Mouse (Mus musculus): Measurements from ENCODE around the gene Mbnl2. TPM values are rescaled to one million over a fixed set of nuclear protein-coding genes. Genes with fewer than 3 reads are reported as not detected.

Gene Mbnl2
- polyA plus RNA-seq, 1 experiment from 2014 or later = 62.1 TPM

GRCm38 (mm10) chr14:120378002-120378401, 102.5 kb downstream of the Mbnl2 start:
- Histone ChIP-seq H3K4me1 (ENCODE audit: control insufficient read depth, insufficient read depth, low read length) (peaks cover 11% of the 10 kb centered on the region), H3K27ac (replicated peaks; ENCODE audit: low read depth, low read length) (no peak overlapping the region)
- no peak for DNase-seq (ENCODE audit: low spot score)

DNA sequence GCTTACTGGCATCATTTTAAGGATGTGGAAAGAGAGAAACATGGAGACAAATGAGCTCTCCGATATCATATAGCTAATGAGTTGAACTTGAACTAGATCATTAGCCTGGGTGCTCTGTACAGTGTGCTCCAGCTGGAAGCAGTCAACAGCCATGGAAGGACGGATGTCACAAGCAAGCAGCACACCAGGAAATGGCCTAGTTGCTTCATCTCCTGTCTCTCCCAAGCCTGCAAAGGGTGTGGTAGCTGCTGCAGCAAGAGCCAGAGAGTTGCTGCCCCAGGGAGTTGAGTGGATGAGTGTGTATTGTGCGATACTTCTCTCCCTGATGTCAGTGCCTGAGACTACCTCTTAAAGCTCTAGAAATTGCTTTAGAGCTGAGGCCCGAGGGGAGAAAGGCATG, 104.2 kb downstream of the Mbnl2 start:
- Histone ChIP-seq H3K4me2 (ENCODE audit: low read depth, severe bottlenecking) (no peak overlapping the region), H3K36me3 (ENCODE audit: control insufficient read depth, insufficient read depth, low read length) (peaks cover 2% of the 10 kb centered on the region; the same call in 1 of the 2 replicates), H3K9me3 (ENCODE audit: control insufficient read depth, low read length) (no peaks in the 10 kb centered on the region), H3K27ac (replicated peaks; ENCODE audit: low read depth, low read length) (no peak overlapping the region), H3K9ac (ENCODE audit: low read length) (no peak overlapping the region), H3K27me3 (ENCODE audit: control insufficient read depth, insufficient read depth, low read length) (no peaks in the 10 kb centered on the region), H3K4me3 (ENCODE audit: low read depth, low read length) (no peak overlapping the region), H3K4me1 (ENCODE audit: control insufficient read depth, insufficient read depth, low read length) (peaks cover 8% of the 10 kb centered on the region)
- DNase-seq (ENCODE audit: low spot score) = no peak
- WGBS = 81% methylated on average over 4 of the region's 4 CpGs
- ATAC-seq (ENCODE audit: insufficient number of reproducible peaks, low FRiP score, low TSS enrichment, low read depth) = no peak

More at GRCm38 (mm10) chr14:120378002-120378401, 102.5 kb downstream of the Mbnl2 start:
- H3K9ac ChIP-seq (ENCODE audit: low read length) = no peak overlapping the region
- ATAC-seq (ENCODE audit: insufficient number of reproducible peaks, low FRiP score, low TSS enrichment, low read depth) = no peak
- no peak overlapping the region for H3K4me3 ChIP-seq (ENCODE audit: low read depth, low read length)
- 49% methylated on average over 8 of the region's 8 CpGs for WGBS
- no peak overlapping the region for H3K4me2 ChIP-seq (ENCODE audit: low read depth, severe bottlenecking)
- peaks cover 2% of the 10 kb centered on the region; the same call in 1 of the 2 replicates for H3K36me3 ChIP-seq (ENCODE audit: control insufficient read depth, insufficient read depth, low read length)
- no peaks in the 10 kb centered on the region for H3K9me3 ChIP-seq (ENCODE audit: control insufficient read depth, low read length)
- H3K27me3 ChIP-seq (ENCODE audit: control insufficient read depth, insufficient read depth, low read length) = no peaks in the 10 kb centered on the region

DNA sequence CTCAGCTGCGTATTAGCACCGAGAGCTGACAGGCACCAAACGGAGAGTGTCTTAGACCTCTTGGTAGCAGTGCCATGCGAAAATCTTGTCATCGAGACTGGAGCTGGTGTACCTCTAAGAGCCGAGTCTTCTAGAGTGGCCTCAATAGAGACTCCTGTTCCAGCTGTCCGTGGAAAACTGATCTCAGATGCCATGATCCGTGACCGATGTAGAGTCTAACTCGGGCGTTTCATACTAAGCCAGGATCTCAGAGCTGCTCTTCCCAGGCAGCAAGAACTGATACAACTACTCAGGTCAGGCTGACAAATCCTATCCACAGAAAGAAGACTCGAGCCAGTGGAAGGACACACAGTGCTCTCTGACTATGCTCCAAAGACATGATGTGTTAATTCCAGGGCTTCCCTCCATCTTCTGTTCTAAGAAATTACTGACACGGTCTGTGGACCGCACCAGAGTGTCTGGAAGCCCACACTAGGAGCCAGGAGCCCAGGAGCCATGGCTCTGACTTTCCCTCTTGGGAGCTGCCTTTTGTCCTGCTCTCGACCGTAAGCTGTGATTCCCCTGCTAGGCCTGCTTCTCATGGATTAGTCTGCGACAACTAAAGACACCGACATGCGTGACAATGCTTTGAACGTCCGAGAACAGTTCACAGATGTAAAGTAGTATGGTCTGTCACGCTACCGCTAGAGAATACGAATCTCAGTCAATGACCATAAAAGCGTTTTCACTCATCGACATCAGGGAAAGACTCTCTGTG, 106.1 kb downstream of the Mbnl2 start:
- H3K9me3 ChIP-seq (ENCODE audit: control insufficient read depth, low read length) = no peaks in the 10 kb centered on the region
- H3K27ac ChIP-seq (replicated peaks; ENCODE audit: low read depth, low read length) = no peak overlapping the region
- no peak overlapping the region for H3K4me3 ChIP-seq (ENCODE audit: low read depth, low read length)
- no peaks in the 10 kb centered on the region for H3K27me3 ChIP-seq (ENCODE audit: control insufficient read depth, insufficient read depth, low read length)
- H3K4me1 ChIP-seq (ENCODE audit: control insufficient read depth, insufficient read depth, low read length) = peaks cover 8% of the 10 kb centered on the region
- 90% methylated on average over 26 of the region's 26 CpGs for WGBS
- H3K36me3 ChIP-seq (ENCODE audit: control insufficient read depth, insufficient read depth, low read length) = peaks cover 2% of the 10 kb centered on the region; the same call in 1 of the 2 replicates
- ATAC-seq (ENCODE audit: insufficient number of reproducible peaks, low FRiP score, low TSS enrichment, low read depth) = no peak
- no peak overlapping the region for H3K9ac ChIP-seq (ENCODE audit: low read length)
- no peak overlapping the region for H3K4me2 ChIP-seq (ENCODE audit: low read depth, severe bottlenecking)
- DNase-seq (ENCODE audit: low spot score) = no peak

DNA sequence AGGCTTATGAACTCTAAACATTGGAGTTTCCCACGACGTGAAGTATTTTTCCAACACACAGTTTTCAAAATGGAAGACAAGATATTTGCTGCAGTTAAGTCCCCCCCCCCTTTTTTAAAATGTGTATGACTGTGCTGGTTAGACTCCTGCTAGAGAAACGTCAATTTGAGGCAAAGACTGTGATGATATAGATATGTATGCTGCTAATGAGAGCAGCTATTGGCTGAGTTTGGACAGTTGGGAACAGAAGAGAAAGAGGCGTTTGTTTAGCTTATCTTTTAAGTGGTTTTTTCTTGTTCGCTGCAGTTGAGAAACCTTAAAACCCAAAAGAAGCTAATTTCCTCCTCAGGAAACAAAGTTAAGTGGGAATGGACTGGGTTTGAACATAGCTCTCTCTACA, 106.7 kb downstream of the Mbnl2 start:
- H3K9me3 ChIP-seq (ENCODE audit: control insufficient read depth, low read length) = no peaks in the 10 kb centered on the region
- no peak overlapping the region for H3K4me3 ChIP-seq (ENCODE audit: low read depth, low read length)
- peaks cover 8% of the 10 kb centered on the region for H3K4me1 ChIP-seq (ENCODE audit: control insufficient read depth, insufficient read depth, low read length)
- 88% methylated on average over 5 of the region's 5 CpGs for WGBS
- peaks cover 2% of the 10 kb centered on the region; the same call in 1 of the 2 replicates for H3K36me3 ChIP-seq (ENCODE audit: control insufficient read depth, insufficient read depth, low read length)
- DNase-seq (ENCODE audit: low spot score) (no peak), ATAC-seq (ENCODE audit: insufficient number of reproducible peaks, low FRiP score, low TSS enrichment, low read depth) (no peak)
- H3K4me2 ChIP-seq (ENCODE audit: low read depth, severe bottlenecking) = no peak overlapping the region
- H3K27ac ChIP-seq (replicated peaks; ENCODE audit: low read depth, low read length) = no peak overlapping the region
- H3K27me3 ChIP-seq (ENCODE audit: control insufficient read depth, insufficient read depth, low read length) = no peaks in the 10 kb centered on the region
- H3K9ac ChIP-seq (ENCODE audit: low read length) = no peak overlapping the region

GRCm38 (mm10) chr14:120383186-120383851, 107.8 kb downstream of the Mbnl2 start:
- Histone ChIP-seq H3K27ac (replicated peaks; ENCODE audit: low read depth, low read length) (no peak overlapping the region), H3K4me3 (ENCODE audit: low read depth, low read length) (no peak overlapping the region), H3K9ac (ENCODE audit: low read length) (no peak overlapping the region), H3K4me2 (ENCODE audit: low read depth, severe bottlenecking) (no peak overlapping the region), H3K9me3 (ENCODE audit: control insufficient read depth, low read length) (no peaks in the 10 kb centered on the region), H3K4me1 (ENCODE audit: control insufficient read depth, insufficient read depth, low read length) (no peaks in the 10 kb centered on the region), H3K27me3 (ENCODE audit: control insufficient read depth, insufficient read depth, low read length) (no peaks in the 10 kb centered on the region), H3K36me3 (ENCODE audit: control insufficient read depth, insufficient read depth, low read length) (peaks cover 2% of the 10 kb centered on the region; the same call in 1 of the 2 replicates)
- no peak for DNase-seq (ENCODE audit: low spot score)
- peak; percentile 39; the same call in 1 of the 2 replicates for ATAC-seq (ENCODE audit: insufficient number of reproducible peaks, low FRiP score, low TSS enrichment, low read depth)
- WGBS = 76% methylated on average over 11 of the region's 11 CpGs

DNA sequence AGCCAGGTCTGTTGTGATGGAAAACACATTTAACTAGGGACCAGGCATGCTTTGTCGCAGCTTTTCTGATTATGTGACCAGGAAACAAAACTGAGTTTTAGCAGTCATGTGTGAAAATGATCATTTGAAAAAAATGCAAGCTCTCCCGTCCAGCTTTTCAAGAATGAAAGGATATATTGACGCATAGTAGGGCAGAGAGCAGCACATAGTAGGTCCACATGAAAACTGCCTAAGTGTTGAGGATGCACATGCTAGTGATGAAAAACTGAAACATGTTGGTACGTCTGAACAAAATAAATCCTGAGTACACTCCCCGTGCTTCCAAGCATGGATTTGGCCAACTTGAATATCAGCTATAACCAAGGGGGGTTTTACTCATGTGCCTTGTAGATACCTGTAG, 109.1 kb downstream of the Mbnl2 start:
- ATAC-seq (ENCODE audit: insufficient number of reproducible peaks, low FRiP score, low TSS enrichment, low read depth) (no peak), DNase-seq (ENCODE audit: low spot score) (no peak)
- H3K4me2 ChIP-seq (ENCODE audit: low read depth, severe bottlenecking) = no peak overlapping the region
- peaks cover 2% of the 10 kb centered on the region; the same call in 1 of the 2 replicates for H3K36me3 ChIP-seq (ENCODE audit: control insufficient read depth, insufficient read depth, low read length)
- H3K4me3 ChIP-seq (ENCODE audit: low read depth, low read length) = no peak overlapping the region
- no peaks in the 10 kb centered on the region for H3K4me1 ChIP-seq (ENCODE audit: control insufficient read depth, insufficient read depth, low read length)
- WGBS = 93% methylated on average over 5 of the region's 5 CpGs
- H3K9me3 ChIP-seq (ENCODE audit: control insufficient read depth, low read length) = no peaks in the 10 kb centered on the region
- no peak overlapping the region for H3K27ac ChIP-seq (replicated peaks; ENCODE audit: low read depth, low read length)
- H3K9ac ChIP-seq (ENCODE audit: low read length) = no peak overlapping the region
- H3K27me3 ChIP-seq (ENCODE audit: control insufficient read depth, insufficient read depth, low read length) = no peaks in the 10 kb centered on the region

DNA sequence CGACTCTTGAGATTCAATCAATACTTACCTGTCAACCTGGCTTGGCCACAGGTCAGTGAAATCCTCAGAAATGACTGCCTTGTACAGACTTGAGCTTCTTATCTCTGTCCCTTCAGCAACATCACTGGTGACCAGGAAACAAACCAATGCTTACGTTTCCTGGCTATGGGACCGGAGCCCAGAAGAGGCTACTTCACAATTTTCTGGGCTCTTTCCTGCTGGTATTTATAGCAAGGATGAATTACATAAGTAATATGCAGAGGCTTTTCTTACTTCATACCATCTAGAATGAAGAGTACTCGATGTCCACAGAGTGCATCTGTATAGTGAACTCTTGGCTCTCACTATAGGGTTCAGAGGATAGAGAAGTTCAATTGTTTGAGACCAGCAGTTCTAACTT, 111.8 kb downstream of the Mbnl2 start:
- Histone ChIP-seq H3K9me3 (ENCODE audit: control insufficient read depth, low read length) (no peaks in the 10 kb centered on the region), H3K4me3 (ENCODE audit: low read depth, low read length) (no peak overlapping the region), H3K4me1 (ENCODE audit: control insufficient read depth, insufficient read depth, low read length) (no peaks in the 10 kb centered on the region), H3K27me3 (ENCODE audit: control insufficient read depth, insufficient read depth, low read length) (no peaks in the 10 kb centered on the region), H3K27ac (replicated peaks; ENCODE audit: low read depth, low read length) (no peak overlapping the region), H3K4me2 (ENCODE audit: low read depth, severe bottlenecking) (no peak overlapping the region), H3K9ac (ENCODE audit: low read length) (no peak overlapping the region), H3K36me3 (ENCODE audit: control insufficient read depth, insufficient read depth, low read length) (peaks cover 8% of the 10 kb centered on the region; the same call in 1 of the 2 replicates)
- DNase-seq (ENCODE audit: low spot score) = no peak
- WGBS = 95% methylated on average over 4 of the region's 4 CpGs
- no peak for ATAC-seq (ENCODE audit: insufficient number of reproducible peaks, low FRiP score, low TSS enrichment, low read depth)

DNA sequence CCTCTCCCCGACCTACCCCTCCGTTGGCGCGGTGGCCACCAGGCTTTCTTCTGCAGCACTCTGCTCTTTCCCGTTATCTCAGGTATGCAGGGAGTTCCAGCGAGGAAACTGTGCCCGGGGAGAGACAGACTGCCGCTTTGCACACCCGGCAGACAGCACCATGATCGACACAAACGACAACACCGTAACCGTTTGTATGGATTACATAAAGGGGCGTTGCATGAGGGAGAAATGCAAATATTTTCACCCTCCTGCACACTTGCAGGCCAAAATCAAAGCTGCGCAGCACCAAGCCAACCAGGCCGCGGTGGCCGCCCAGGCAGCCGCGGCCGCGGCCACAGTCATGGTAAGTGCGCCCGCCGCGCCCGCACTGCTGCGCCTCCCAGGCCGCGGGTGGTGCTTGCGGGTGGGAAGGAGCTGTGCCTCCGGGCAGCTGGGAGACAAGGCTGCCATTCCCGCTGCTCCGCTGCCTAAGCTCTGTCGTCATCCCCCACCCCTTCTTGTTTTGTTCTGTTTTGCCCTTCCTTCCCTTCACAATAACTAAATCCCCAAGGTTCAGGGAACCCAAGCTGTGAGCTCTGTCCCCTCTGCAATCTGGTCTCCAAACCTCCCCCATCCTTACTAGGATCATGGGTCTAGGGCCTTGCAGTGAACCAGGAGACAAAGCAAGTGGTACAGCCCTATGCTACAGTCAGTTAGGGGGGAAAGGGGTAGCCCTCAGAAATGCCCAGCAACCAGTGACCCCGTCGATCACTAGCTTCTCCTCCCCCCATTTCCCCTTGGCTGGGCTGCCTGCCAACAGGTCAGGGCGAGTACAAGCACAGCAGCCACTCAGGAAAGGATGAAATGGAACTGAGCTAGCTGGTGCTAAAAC, 113.6 kb downstream of the Mbnl2 start:
- 9% methylated on average over 35 of the region's 38 CpGs for WGBS
- peak; percentile 51 for DNase-seq (ENCODE audit: low spot score)

More for the DNA sequence above, 113.6 kb downstream of the Mbnl2 start:
- H3K27me3 ChIP-seq (ENCODE audit: control insufficient read depth, insufficient read depth, low read length) = no peaks in the 10 kb centered on the region
- no peak overlapping the region; the same call in 1 of the 2 replicates for H3K9ac ChIP-seq (ENCODE audit: low read length)
- peak overlapping the region; percentile 8; the same call in 1 of the 2 replicates for H3K4me3 ChIP-seq (ENCODE audit: low read depth, low read length)
- H3K36me3 ChIP-seq (ENCODE audit: control insufficient read depth, insufficient read depth, low read length) = peaks cover 8% of the 10 kb centered on the region; the same call in 1 of the 2 replicates
- peak overlapping the region; percentile 38 for H3K4me2 ChIP-seq (ENCODE audit: low read depth, severe bottlenecking)
- H3K4me1 ChIP-seq (ENCODE audit: control insufficient read depth, insufficient read depth, low read length) = no peaks in the 10 kb centered on the region
- H3K9me3 ChIP-seq (ENCODE audit: control insufficient read depth, low read length) = no peaks in the 10 kb centered on the region
- H3K27ac ChIP-seq (replicated peaks; ENCODE audit: low read depth, low read length) = no peak overlapping the region
- ATAC-seq (ENCODE audit: insufficient number of reproducible peaks, low FRiP score, low TSS enrichment, low read depth) = no peak

Measured in limb, embryonic 11.5 days (tissue).